Mouse (Mus musculus): Measurements from ENCODE around the gene Irf7.
"Not testable (repeated sequence)": the region's sequence is repeated elsewhere in the genome, so short reads cannot be mapped to it uniquely, and the experiment has no call there.

Irf7 gene

DNA sequence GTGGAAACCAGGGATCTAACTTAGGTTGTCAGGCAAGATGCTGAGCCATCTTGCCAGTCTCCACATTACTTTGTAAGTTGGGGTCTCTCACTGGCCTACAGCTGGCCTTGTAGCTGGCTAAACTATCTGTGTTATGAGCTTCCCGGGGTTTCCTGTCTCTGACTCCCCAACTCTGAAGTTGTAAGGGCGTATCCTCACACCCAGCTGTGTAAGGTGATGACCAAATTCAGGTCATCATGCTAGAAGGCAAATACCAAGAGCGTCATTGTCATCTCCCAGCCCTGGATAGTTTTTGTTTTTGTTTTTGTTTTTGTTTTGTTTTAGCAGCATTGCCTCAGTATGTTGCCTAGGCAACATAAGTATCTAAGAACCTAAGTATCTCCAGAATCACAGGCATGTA is 4.3 kb upstream of the Irf7 start:
- no peak for DNase-seq

DNA sequence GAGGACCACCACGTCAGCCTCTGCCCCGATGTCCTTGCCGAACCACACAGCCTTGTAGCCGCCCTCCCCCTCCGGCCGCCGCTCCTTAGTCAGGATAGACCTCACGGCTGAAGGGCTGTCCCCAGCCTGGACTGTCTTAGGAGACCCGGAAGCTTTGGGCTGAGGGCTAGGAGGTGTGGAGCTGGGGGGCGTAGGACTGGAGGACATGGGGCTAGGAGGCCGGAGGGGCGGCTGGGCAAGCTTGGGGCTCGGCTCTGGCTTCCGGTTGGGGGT is 2.9 kb upstream of the Irf7 start:
- DNase-seq, result no peak

- DNase-seq, result no peak
Observed at GRCm38 (mm10) chr7:141268466-141269272, 2.4 kb upstream of the Irf7 start.

GRCm38 (mm10) chr7:141265411-141265738 is 906 bp downstream of the Irf7 start:
- no peak for DNase-seq

- no peak for DNase-seq
Observed at GRCm38 (mm10) chr7:141264761-141265410, 1.4 kb downstream of the Irf7 start.

DNA sequence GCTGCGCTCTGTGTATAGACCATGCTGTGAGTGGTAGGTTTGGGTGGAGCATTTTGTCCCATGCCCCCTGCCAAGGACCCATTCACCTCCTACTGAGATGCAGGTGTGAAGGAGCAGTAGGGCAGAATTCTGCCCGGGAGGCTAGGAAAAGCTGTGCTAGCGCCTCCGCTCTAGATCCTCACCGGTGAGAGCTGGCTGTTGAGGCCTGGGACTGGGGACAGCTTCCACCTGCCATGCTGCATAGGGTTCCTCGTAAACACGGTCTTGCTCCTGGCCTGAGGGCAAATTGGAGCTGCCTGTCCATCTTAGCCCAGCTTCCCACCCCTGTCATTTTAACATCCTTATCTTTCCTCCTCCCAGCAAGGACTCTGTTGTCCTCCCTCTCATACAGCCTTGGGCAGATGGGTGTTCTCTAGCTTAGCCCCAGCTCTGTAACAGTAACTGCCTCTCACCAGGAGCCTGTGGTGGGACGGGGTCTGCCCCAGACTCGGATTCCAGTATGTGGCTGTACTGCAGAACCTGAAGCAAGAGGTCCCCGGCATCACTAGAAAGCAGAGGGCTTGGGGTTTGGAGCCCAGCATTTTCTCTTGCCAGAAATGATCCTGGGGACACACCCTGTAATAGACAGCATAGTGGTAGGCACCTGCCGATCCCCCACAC is 2.1 kb downstream of the Irf7 start:
- DNase-seq, result no peak

GRCm38 (mm10) chr7:141263640-141264039 is 2.6 kb downstream of the Irf7 start:
- DNase-seq, result no peak

GRCm38 (mm10) chr7:141261480-141261879 is 4.8 kb downstream of the Irf7 start:
- no peak for DNase-seq

DNA sequence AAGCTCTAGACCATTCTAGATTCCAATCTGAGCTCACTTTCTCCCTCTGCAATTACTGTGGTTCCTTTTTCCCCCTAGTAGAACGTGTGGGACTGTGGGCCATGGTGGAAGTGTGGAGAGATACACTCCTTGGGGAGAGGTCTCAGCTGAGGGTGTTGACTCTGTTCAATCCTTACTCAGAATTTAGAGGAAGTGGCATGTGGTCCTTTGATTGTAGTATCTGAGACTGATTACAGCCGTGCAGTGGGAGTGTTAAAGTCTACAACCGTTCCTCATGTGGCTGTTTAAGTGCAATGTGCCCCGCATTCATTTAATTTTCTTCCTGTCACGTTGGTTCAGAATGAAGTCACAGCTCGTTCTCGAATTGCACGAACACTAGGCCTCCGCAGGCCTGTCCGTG is 10.1 kb downstream of the Irf7 start:
- no peak for DNase-seq

- DNase-seq, result not testable (repeated sequence)
Observed at GRCm38 (mm10) chr7:141250486-141250885, 15.8 kb downstream of the Irf7 start.

GRCm38 (mm10) chr7:141231551-141231950 is 34.7 kb downstream of the Irf7 start:
- DNase-seq, result no peak

DNA sequence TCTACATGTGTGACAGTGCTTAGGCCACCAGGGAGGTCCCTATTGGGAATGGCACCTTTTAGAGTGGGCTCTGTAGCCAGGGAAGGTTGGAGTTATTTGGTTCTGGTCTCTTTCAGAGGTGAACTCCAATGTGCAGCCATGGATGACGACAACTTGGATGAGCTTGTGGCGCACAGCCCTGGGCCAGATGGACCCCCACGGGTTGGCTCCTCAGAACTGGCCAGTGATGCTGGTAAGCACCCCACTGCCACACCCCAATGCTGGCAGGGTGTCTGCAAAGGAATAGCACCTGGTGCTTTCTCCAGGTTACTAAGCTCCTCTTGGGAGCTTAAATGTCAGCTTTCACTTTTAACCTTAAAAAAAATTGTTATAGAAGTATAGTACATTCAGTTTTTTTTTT is 35.2 kb downstream of the Irf7 start:
- DNase-seq, result no peak

GRCm38 (mm10) chr7:141230570-141230969 is 35.7 kb downstream of the Irf7 start:
- DNase-seq, result no peak

DNA sequence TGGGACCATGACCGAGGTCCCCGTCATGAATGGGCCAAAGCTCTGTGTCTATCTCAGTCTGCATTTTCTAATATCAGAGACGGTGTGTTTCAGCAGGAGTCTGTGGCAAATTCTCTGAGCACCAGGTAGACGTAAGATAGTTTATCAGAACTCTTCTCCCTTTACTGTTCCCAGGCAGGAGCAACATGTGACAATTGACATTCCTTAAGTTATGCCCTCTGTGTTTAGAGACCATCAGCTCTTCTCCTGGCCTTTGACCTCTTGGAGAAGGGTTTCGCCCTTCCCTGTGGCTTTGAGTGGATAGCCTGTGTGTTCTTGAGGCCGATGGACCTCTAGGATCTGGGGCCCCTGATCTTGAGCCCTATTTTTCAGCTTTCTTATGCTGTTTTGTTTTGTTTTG is 36.6 kb downstream of the Irf7 start:
- no peak for DNase-seq

- peak; percentile 85 for DNase-seq
Observed at GRCm38 (mm10) chr7:141228279-141229067, 37.8 kb downstream of the Irf7 start, which contains the start of gene Phrf1. Gene Phrf1, plus strand, starts transcription at chr7:141228784.

GRCm38 (mm10) chr7:141227796-141228195 is 38.5 kb downstream of the Irf7 start:
- no peak for DNase-seq

DNA sequence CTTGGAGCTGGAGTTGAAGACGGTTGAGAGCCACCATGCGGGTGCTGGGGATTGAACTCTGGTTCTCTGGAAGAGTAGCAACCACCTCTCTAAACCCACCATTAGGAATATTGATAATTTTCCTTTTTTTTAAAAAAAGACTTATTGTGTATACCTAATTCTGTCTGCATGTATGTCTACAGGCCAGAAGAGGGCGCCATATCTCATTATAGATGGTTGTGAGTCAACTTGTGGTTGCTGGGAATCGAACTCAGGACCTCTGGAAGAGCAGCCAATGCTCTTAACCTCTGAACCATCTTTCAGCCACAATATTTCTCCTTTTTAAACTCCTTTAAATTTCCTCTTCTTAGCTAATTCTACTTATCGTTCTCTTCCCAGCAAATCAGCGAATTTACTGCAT is 39.7 kb downstream of the Irf7 start:
- no peak for DNase-seq

GRCm38 (mm10) chr7:141222696-141223215 is 43.5 kb downstream of the Irf7 start:
- DNase-seq, result no peak

- no peak for DNase-seq
Observed at GRCm38 (mm10) chr7:141222126-141222467, 44.2 kb downstream of the Irf7 start.

- peak; percentile 99 for DNase-seq
Observed at GRCm38 (mm10) chr7:141221249-141222125, 44.8 kb downstream of the Irf7 start.

DNA sequence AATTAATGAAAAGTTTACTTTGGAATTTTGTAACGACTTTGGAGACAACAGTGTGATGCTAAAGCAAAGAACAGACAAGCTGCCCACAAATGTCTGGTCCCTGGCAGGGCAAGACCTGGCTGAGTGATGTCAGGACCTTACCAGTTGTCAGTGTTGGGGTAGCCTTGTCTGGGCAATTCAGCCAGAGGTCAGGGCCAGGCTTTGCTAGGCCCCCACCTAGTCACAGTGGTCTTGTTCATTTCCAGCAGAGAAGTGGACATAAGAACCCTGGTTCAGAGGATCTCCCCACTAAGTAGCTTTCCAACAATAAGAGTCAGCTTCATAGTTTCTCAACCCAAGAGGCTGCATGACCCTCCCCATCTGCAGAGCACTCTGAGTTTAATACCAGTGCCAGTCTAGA is 45.9 kb downstream of the Irf7 start:
- DNase-seq, result no peak

- no peak for DNase-seq
Observed at GRCm38 (mm10) chr7:141219558-141220099, 46.7 kb downstream of the Irf7 start.

Data from kidney, adult 11 months (tissue).